Mouse (Mus musculus): ENCODE results near the gene Fmo5.

DNA sequence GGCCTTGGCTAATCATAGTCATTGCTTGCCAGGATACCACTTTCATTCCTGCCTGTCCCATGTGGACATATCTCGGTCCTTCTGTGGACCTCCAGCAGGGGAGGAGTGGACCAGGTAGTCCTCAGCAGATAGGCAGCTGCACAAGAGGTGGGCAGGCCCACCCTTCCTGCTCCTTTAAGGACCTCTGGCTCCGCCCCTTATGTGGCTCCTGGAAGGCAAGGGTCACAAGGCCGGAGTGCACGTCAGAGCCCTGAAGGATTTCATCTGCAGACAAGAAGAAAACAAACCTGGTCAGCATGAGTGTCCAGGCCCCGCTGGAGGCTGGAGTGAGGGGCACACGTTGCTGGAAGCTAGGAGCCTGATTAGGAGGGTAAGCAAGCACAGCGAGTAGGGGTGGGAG lies 62.0 kb downstream of the Fmo5 start:
- TF ChIP-seq POLR2A (IDR thresholded peaks at IDR 0.05; ENCODE audit: borderline replicate concordance, low read depth, low read length) = no peak
- no peak for TF ChIP-seq CTCF (IDR thresholded peaks at IDR 0.05; ENCODE audit: low read depth, low read length)
